Mouse (Mus musculus): ENCODE results near the gene Ap2a1. TPM values are rescaled to one million over a fixed set of nuclear protein-coding genes. Genes with fewer than 3 reads are reported as not detected.

Gene Ap2a1
- polyA plus RNA-seq, 1 experiment from 2014 or later = 73.9 TPM

GRCm38 (mm10) chr7:44856265-44856916 lies 72.9 kb downstream of the Ap2a1 start:
- H3K4me3 ChIP-seq = peak overlapping the region; percentile 97
- H3K4me1 ChIP-seq = peaks cover 72% of the 10 kb centered on the region
- H3K27ac ChIP-seq = peak overlapping the region; percentile 93
- no peaks in the 10 kb centered on the region for H3K27me3 ChIP-seq (ENCODE audit: insufficient read depth, poor library complexity, severe bottlenecking)
- WGBS = 56% methylated on average over 9 of the region's 9 CpGs
- no peaks in the 10 kb centered on the region for H3K9me3 ChIP-seq
- peaks cover 30% of the 10 kb centered on the region for H3K36me3 ChIP-seq
- no peak for DNase-seq (ENCODE audit: low spot score)

GRCm38 (mm10) chr7:44855036-44855435 lies 74.3 kb downstream of the Ap2a1 start:
- Histone ChIP-seq H3K9me3 (no peaks in the 10 kb centered on the region), H3K36me3 (peaks cover 24% of the 10 kb centered on the region), H3K4me3 (peak overlapping the region; percentile 71), H3K27me3 (ENCODE audit: insufficient read depth, poor library complexity, severe bottlenecking) (no peaks in the 10 kb centered on the region), H3K4me1 (peaks cover 74% of the 10 kb centered on the region), H3K27ac (peak overlapping the region; percentile 94)
- DNase-seq (ENCODE audit: low spot score) = no peak
- 41% methylated on average over 10 of the region's 10 CpGs for WGBS

GRCm38 (mm10) chr7:44854356-44855031 lies 74.8 kb downstream of the Ap2a1 start:
- Histone ChIP-seq H3K27me3 (ENCODE audit: insufficient read depth, poor library complexity, severe bottlenecking) (no peaks in the 10 kb centered on the region), H3K4me3 (peak overlapping the region; percentile 71), H3K36me3 (peaks cover 19% of the 10 kb centered on the region), H3K4me1 (peaks cover 74% of the 10 kb centered on the region), H3K9me3 (no peaks in the 10 kb centered on the region), H3K27ac (peak overlapping the region; percentile 94)
- DNase-seq (ENCODE audit: low spot score) = peak; percentile 96
- under 1% methylated on average over 45 of the region's 45 CpGs for WGBS

GRCm38 (mm10) chr7:44853596-44854355 lies 75.5 kb downstream of the Ap2a1 start:
- no peaks in the 10 kb centered on the region for H3K9me3 ChIP-seq
- H3K27me3 ChIP-seq (ENCODE audit: insufficient read depth, poor library complexity, severe bottlenecking) = no peaks in the 10 kb centered on the region
- H3K36me3 ChIP-seq = peaks cover 18% of the 10 kb centered on the region
- H3K27ac ChIP-seq = peak overlapping the region; percentile 94
- peaks cover 74% of the 10 kb centered on the region for H3K4me1 ChIP-seq
- no peak for DNase-seq (ENCODE audit: low spot score)
- WGBS = 26% methylated on average over 26 of the region's 26 CpGs
- peak overlapping the region; percentile 71 for H3K4me3 ChIP-seq

GRCm38 (mm10) chr7:44853065-44853464 lies 76.2 kb downstream of the Ap2a1 start:
- WGBS = 94% methylated on average over 2 of the region's 2 CpGs
- no peaks in the 10 kb centered on the region for H3K27me3 ChIP-seq (ENCODE audit: insufficient read depth, poor library complexity, severe bottlenecking)
- DNase-seq (ENCODE audit: low spot score) = no peak
- no peak overlapping the region for H3K4me3 ChIP-seq
- 0 out of 2 replicates have a peak overlapping the region, but pooled peaks have one; percentile 94 for H3K27ac ChIP-seq
- peaks cover 16% of the 10 kb centered on the region for H3K36me3 ChIP-seq
- peaks cover 71% of the 10 kb centered on the region for H3K4me1 ChIP-seq
- H3K9me3 ChIP-seq = no peaks in the 10 kb centered on the region

GRCm38 (mm10) chr7:44852259-44853027 lies 76.9 kb downstream of the Ap2a1 start:
- Histone ChIP-seq H3K4me3 (no peak overlapping the region), H3K27ac (no peak overlapping the region; the same call in 1 of the 2 replicates), H3K9me3 (no peaks in the 10 kb centered on the region), H3K27me3 (ENCODE audit: insufficient read depth, poor library complexity, severe bottlenecking) (no peaks in the 10 kb centered on the region), H3K36me3 (peaks cover 16% of the 10 kb centered on the region), H3K4me1 (peaks cover 71% of the 10 kb centered on the region)
- DNase-seq (ENCODE audit: low spot score) = no peak
- WGBS = 87% methylated on average over 36 of the region's 36 CpGs

- no peaks in the 10 kb centered on the region for H3K27me3 ChIP-seq (ENCODE audit: insufficient read depth, poor library complexity, severe bottlenecking)
- DNase-seq (ENCODE audit: low spot score) = no peak
- H3K4me3 ChIP-seq = peak overlapping the region; percentile 69; the same call in 1 of the 2 replicates
- no peaks in the 10 kb centered on the region for H3K9me3 ChIP-seq
- no peak overlapping the region for H3K27ac ChIP-seq
- peaks cover 17% of the 10 kb centered on the region for H3K36me3 ChIP-seq
- 92% methylated on average over 12 of the region's 12 CpGs for WGBS
- peaks cover 70% of the 10 kb centered on the region for H3K4me1 ChIP-seq
Measured at GRCm38 (mm10) chr7:44851625-44852234, 77.6 kb downstream of the Ap2a1 start.

- no peaks in the 10 kb centered on the region for H3K9me3 ChIP-seq
- H3K27ac ChIP-seq = peak overlapping the region; percentile 93
- WGBS = 76% methylated on average over 8 of the region's 8 CpGs
- no peaks in the 10 kb centered on the region for H3K27me3 ChIP-seq (ENCODE audit: insufficient read depth, poor library complexity, severe bottlenecking)
- peak overlapping the region; percentile 69 for H3K4me3 ChIP-seq
- H3K36me3 ChIP-seq = peaks cover 24% of the 10 kb centered on the region
- peaks cover 65% of the 10 kb centered on the region for H3K4me1 ChIP-seq
- DNase-seq (ENCODE audit: low spot score) = no peak
Measured at GRCm38 (mm10) chr7:44850789-44851624, 78.3 kb downstream of the Ap2a1 start.

Other genes starting within 250 kb of the Ap2a1 start
- gene Izumo2, start 220.8 kb downstream of the Ap2a1 start, polyA plus RNA-seq (2016; fragmentation: Nextera tagmentation; extraction: Ambion mirVana) = not detected in 2 replicates
- gene Vrk3, start 181.1 kb downstream of the Ap2a1 start, polyA plus RNA-seq (2016; fragmentation: Nextera tagmentation; extraction: Ambion mirVana) = 34.0 and 35.5 TPM in 2 replicates
- 1.8 TPM in 2 replicates for gene Zfp473, start 178.4 kb downstream of the Ap2a1 start, polyA plus RNA-seq (2016; fragmentation: Nextera tagmentation; extraction: Ambion mirVana)
- 128 and 132 TPM in 2 replicates for gene Nup62, start 113.4 kb downstream of the Ap2a1 start, polyA plus RNA-seq (2016; fragmentation: Nextera tagmentation; extraction: Ambion mirVana)
- 0.41 and 1.3 TPM in 2 replicates for gene Il4i1, start 113.1 kb downstream of the Ap2a1 start, polyA plus RNA-seq (2016; fragmentation: Nextera tagmentation; extraction: Ambion mirVana)
- gene Atf5, start 112.8 kb downstream of the Ap2a1 start, polyA plus RNA-seq (2016; fragmentation: Nextera tagmentation; extraction: Ambion mirVana) = 1.7 and 3.3 TPM in 2 replicates
- gene Akt1s1, start 80.5 kb downstream of the Ap2a1 start, polyA plus RNA-seq (2016; fragmentation: Nextera tagmentation; extraction: Ambion mirVana) = 102 and 103 TPM in 2 replicates
- gene Tbc1d17, start 80.4 kb downstream of the Ap2a1 start, polyA plus RNA-seq (2016; fragmentation: Nextera tagmentation; extraction: Ambion mirVana) = 56.9 and 67.3 TPM in 2 replicates
- gene Pnkp, start 72.4 kb downstream of the Ap2a1 start, polyA plus RNA-seq (2016; fragmentation: Nextera tagmentation; extraction: Ambion mirVana) = 28.5 and 29.7 TPM in 2 replicates
- gene Ptov1, start 59.7 kb downstream of the Ap2a1 start, polyA plus RNA-seq (2016; fragmentation: Nextera tagmentation; extraction: Ambion mirVana) = 258 and 316 TPM in 2 replicates
- gene Med25, start 36.8 kb downstream of the Ap2a1 start, polyA plus RNA-seq (2016; fragmentation: Nextera tagmentation; extraction: Ambion mirVana) = 90.5 and 95.6 TPM in 2 replicates
- gene Fuz, start 33.4 kb downstream of the Ap2a1 start, polyA plus RNA-seq (2016; fragmentation: Nextera tagmentation; extraction: Ambion mirVana) = 14.2 and 14.9 TPM in 2 replicates
- gene Tsks, start 13.7 kb upstream of the Ap2a1 start, polyA plus RNA-seq (2016; fragmentation: Nextera tagmentation; extraction: Ambion mirVana) = 0.25 TPM in 1 of 2 replicates, not detected in the other
- 11.7 and 19.1 TPM in 2 replicates for gene Cpt1c, start 45.4 kb upstream of the Ap2a1 start, polyA plus RNA-seq (2016; fragmentation: Nextera tagmentation; extraction: Ambion mirVana)
- 563 and 740 TPM in 2 replicates for gene Prmt1, start 57.1 kb upstream of the Ap2a1 start, polyA plus RNA-seq (2016; fragmentation: Nextera tagmentation; extraction: Ambion mirVana)
- 61.8 and 71.1 TPM in 2 replicates for gene Irf3, start 68.2 kb upstream of the Ap2a1 start, polyA plus RNA-seq (2016; fragmentation: Nextera tagmentation; extraction: Ambion mirVana)
- 44.9 and 57.9 TPM in 2 replicates for gene Bcl2l12, start 69.2 kb upstream of the Ap2a1 start, polyA plus RNA-seq (2016; fragmentation: Nextera tagmentation; extraction: Ambion mirVana)
- 40.5 and 41.0 TPM in 2 replicates for gene Scaf1, start 86.9 kb upstream of the Ap2a1 start, polyA plus RNA-seq (2016; fragmentation: Nextera tagmentation; extraction: Ambion mirVana)
- 50.5 and 57.5 TPM in 2 replicates for gene Rras, start 88.5 kb upstream of the Ap2a1 start, polyA plus RNA-seq (2016; fragmentation: Nextera tagmentation; extraction: Ambion mirVana)
- 8.8 and 13.3 TPM in 2 replicates for gene Prr12, start 123.4 kb upstream of the Ap2a1 start, polyA plus RNA-seq (2016; fragmentation: Nextera tagmentation; extraction: Ambion mirVana)
- gene Nosip, start 132.9 kb upstream of the Ap2a1 start, polyA plus RNA-seq (2016; fragmentation: Nextera tagmentation; extraction: Ambion mirVana) = 59.9 and 65.2 TPM in 2 replicates
- 15.0 and 16.8 TPM in 2 replicates for gene Prrg2, start 133.2 kb upstream of the Ap2a1 start, polyA plus RNA-seq (2016; fragmentation: Nextera tagmentation; extraction: Ambion mirVana)
- 270 and 314 TPM in 2 replicates for gene Rcn3, start 162.7 kb upstream of the Ap2a1 start, polyA plus RNA-seq (2016; fragmentation: Nextera tagmentation; extraction: Ambion mirVana)
- gene Fcgrt, start 174.4 kb upstream of the Ap2a1 start, polyA plus RNA-seq (2016; fragmentation: Nextera tagmentation; extraction: Ambion mirVana) = 7.8 and 10.2 TPM in 2 replicates
- 1,266 and 1,534 TPM in 2 replicates for gene Rps11, start 194.9 kb upstream of the Ap2a1 start, polyA plus RNA-seq (2016; fragmentation: Nextera tagmentation; extraction: Ambion mirVana)
- gene Rpl13a, start 199.3 kb upstream of the Ap2a1 start, polyA plus RNA-seq (2016; fragmentation: Nextera tagmentation; extraction: Ambion mirVana) = 873 and 1,060 TPM in 2 replicates
- 0.36 and 0.58 TPM in 2 replicates for gene Gm45713, start 206.7 kb upstream of the Ap2a1 start, polyA plus RNA-seq (2016; fragmentation: Nextera tagmentation; extraction: Ambion mirVana)
- 2.5 and 3.1 TPM in 2 replicates for gene Flt3l, start 206.9 kb upstream of the Ap2a1 start, polyA plus RNA-seq (2016; fragmentation: Nextera tagmentation; extraction: Ambion mirVana)
- gene Pih1d1, start 224.8 kb upstream of the Ap2a1 start, polyA plus RNA-seq (2016; fragmentation: Nextera tagmentation; extraction: Ambion mirVana) = 97.8 and 102 TPM in 2 replicates
- 45.2 and 45.7 TPM in 2 replicates for gene Aldh16a1, start 225.1 kb upstream of the Ap2a1 start, polyA plus RNA-seq (2016; fragmentation: Nextera tagmentation; extraction: Ambion mirVana)
- 0.76 and 1.4 TPM in 2 replicates for gene Slc17a7, start 234.5 kb upstream of the Ap2a1 start, polyA plus RNA-seq (2016; fragmentation: Nextera tagmentation; extraction: Ambion mirVana)

Data from heart, embryonic 10.5 days (tissue).